Mouse (Mus musculus): ENCODE data around the gene Alk. TPM values are rescaled to one million over a fixed set of nuclear protein-coding genes. Genes with fewer than 3 reads are reported as not detected.

The Alk gene
- total RNA-seq, 2 experiments from 2014 or later = 5.4 to 6.7 TPM

DNA sequence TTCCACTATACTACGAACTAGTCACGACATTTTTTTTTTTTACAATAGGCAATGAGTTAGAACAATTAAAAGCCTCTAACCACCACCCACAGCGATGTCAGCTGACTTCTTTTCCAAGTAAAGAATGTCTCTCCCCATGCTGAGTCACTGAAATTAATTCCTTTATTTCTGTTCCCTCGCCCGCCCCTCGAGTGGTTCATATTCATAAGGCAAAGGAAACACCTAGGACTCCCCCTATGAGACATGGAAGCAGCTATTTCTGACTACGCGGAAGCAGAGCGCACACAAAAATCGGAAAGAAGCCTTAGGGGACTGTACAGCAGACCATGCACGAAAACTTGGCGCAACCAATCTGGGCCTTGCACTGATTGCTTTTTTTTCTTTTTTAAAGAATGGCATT lies 735.6 kb downstream of the Alk start:
- no peak for DNase-seq (ENCODE audit: low spot score in 2 of 2)
- Histone ChIP-seq H3K4me3 (no peak overlapping the region), H3K27ac (no peak overlapping the region)
- TF ChIP-seq CTCF (conservative IDR thresholded peaks at IDR 0.05) = no peak

DNA sequence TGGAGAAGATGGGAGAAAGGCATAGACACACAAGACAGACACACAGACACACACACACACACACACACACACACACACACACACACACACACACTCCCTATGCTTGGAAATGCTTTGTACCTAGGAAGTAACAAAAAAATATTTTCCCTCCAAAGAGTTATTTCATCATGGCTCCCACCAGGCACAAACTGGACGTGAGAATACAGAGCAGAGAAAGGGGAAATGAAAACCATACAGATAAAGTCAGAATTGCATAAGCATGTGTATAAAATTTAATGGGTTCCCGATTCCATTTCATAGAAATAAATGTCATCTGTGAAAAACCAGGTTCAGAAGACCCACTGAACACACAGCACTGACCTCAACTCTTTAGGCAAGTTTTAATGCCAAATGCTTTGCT lies 736.5 kb downstream of the Alk start:
- DNase-seq (ENCODE audit: low spot score in 2 of 2) = no peak
- Histone ChIP-seq H3K27ac (no peak overlapping the region), H3K4me3 (no peak overlapping the region)
- TF ChIP-seq CTCF (conservative IDR thresholded peaks at IDR 0.05) = no peak

DNA sequence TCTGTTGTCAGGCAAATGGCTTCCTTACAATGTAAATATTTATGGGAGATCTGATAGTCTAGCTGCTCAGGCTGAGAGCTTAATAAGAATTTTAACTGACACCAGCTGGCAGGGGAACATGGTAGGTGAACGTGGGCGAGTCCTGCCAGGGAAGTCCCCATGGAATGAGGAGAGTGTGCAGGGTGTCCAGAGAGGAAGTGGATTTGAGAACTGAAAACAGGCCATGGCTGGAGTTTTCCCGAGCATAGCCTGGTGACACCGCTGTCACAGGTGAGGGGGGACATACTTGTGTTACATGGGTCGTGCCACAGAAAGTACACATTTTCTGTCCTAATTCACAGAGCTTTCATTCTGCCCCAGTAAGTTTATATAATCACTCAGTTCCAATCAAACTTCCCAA lies 739.0 kb downstream of the Alk start:
- no peak for DNase-seq (ENCODE audit: low spot score in 2 of 2)
- Histone ChIP-seq H3K27ac (no peak overlapping the region), H3K4me3 (no peak overlapping the region)
- no peak for TF ChIP-seq CTCF (conservative IDR thresholded peaks at IDR 0.05)

DNA sequence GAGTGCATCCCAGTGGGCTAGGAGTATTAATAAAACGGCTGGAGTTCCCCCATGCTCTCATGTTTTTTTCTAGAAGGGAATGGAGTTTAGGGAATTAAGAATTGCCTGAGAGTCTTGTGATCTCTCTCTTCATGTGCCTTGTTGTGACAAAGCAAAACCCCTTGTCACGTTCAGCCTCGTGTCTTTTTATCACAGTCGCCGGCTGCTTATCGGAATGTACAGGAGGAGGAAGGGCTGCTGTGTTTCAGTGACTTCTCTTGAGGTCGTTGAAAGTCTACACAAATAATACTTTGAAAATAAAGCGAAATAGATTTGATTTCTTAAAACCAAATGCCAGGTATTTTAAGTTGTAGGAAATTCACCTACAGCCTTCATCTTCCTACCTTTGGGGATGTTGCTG lies 740.4 kb downstream of the Alk start:
- H3K27ac ChIP-seq = no peak overlapping the region
- no peak for DNase-seq (ENCODE audit: low spot score in 2 of 2)
- no peak for TF ChIP-seq CTCF (conservative IDR thresholded peaks at IDR 0.05)
- no peak overlapping the region for H3K4me3 ChIP-seq

DNA sequence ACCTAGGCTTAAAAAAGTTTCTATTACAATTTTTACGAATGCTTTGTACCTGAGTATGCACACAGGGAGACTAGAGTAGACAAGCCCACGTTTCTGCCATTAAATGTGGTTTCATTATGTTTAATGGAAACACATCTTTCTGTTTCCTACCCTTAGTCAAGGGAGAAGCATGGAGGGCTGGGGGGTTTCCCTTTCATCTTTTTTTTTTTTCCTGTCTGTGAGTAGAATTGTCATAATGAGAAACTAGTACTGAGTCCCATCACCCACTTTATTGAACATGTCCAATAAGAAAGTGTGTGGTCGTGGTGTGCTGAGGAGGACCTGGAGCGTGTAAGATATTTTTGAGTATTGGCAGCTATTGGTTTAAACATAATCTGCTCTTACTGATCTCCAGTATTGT lies 741.5 kb downstream of the Alk start:
- Histone ChIP-seq H3K27ac (no peak overlapping the region), H3K4me3 (no peak overlapping the region)
- no peak for TF ChIP-seq CTCF (conservative IDR thresholded peaks at IDR 0.05)
- no peak for DNase-seq (ENCODE audit: low spot score in 2 of 2)

DNA sequence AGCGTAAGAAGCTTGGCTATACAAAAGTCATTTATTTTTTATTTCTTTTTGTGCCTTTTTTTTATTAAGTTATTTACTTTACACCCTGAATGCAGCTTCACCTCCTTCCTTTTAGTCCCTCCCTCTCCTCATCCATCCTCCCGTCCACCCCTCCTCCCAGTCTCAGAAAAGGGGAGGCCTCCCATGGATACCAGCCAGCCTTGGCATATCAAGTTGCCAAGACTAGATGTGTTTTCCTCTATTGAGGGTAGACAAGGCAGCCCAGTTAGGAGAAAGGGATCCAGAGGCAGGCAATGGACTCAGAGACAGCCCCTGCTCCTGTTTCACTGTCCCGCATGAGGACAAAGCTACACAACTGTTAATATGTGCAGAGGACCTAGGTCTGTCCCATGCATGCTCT lies 742.2 kb downstream of the Alk start:
- H3K27ac ChIP-seq = no peak overlapping the region
- no peak for DNase-seq (ENCODE audit: low spot score in 2 of 2)
- no peak overlapping the region for H3K4me3 ChIP-seq
- no peak for TF ChIP-seq CTCF (conservative IDR thresholded peaks at IDR 0.05)

DNA sequence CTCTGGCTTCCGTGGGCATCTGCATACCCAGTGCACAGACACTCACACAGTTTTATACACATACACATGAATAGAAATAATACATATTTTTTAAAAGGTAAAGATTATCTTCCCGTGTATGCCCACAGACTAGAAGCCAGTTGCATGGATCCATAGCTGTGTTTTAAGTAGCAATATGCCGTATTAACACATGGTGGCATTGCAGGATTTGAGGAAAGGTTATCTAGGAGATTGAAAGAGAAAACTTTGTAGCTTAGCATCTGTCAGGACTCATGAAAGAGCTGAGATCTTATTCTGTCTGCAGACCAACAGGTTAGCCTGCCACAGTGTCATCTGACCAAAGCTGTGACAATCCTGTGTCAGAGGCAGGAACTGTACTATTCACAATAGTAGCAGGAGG lies 772.5 kb downstream of the Alk start:
- peak; percentile 58 for TF ChIP-seq CTCF (conservative IDR thresholded peaks at IDR 0.05)
- Histone ChIP-seq H3K4me3 (no peak overlapping the region), H3K27ac (no peak overlapping the region)
- no peak for DNase-seq (ENCODE audit: low spot score in 2 of 2)

DNA sequence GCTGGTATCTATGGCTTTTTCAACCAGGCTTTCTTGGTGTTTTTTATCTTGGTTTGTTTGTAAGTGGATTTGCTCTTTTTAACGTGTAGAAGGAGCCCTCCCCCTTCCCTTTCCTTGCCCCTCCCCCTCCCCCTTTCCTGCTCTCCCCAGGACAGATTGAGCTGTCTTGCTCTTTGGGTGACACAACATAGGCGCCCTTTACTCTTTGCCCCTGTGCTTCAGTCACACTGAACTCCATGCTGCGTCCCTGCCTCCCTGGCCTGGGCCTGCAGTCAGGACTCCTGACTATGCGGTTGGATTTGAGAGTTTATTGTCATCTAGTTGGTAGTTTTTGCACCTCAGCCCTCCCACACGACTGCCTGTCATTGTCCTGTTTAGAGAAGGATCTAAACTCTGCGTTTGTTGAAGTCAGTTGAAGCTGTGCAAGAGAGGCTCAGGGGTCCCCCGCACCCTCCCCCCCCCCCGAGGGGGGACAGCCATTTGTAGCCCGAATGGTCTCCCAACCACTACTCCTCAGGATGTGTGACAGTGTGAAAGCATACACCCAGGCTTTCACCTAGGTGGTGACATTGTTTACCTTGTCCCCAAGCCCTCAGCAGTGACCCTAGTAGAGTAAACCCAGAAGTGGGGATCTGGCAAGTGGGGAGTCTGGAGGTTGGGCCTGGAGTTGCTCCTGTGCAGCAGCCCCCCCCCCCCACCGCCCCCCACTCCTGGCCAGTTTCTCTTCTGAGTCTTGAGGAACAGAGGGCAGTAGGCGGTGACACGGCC lies 775.6 kb downstream of the Alk start:
- H3K27ac ChIP-seq = no peak overlapping the region
- DNase-seq (ENCODE audit: low spot score in 2 of 2) = no peak
- no peak overlapping the region for H3K4me3 ChIP-seq
- TF ChIP-seq CTCF (conservative IDR thresholded peaks at IDR 0.05) = no peak

DNA sequence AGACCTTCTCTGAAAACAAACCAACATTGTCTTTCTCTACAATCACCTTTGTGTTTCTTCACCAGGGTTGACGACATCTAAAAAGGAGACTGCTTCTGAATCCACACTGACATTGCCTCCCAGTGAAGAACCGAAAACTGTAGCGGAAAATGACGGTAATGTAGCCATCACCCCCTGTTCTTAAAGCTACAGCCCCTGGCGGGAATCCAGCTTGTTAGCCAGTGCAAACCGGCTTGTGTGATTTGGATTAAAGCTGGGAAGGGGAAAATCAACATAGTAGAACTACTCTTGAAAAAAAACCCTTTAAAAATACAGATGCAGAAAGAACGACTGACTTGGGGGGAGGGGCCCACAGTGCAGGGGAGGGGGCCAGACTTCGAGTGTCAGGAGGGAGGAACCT lies 776.8 kb downstream of the Alk start:
- H3K27ac ChIP-seq = no peak overlapping the region
- no peak overlapping the region for H3K4me3 ChIP-seq
- DNase-seq (ENCODE audit: low spot score in 2 of 2) = no peak
- TF ChIP-seq CTCF (conservative IDR thresholded peaks at IDR 0.05) = no peak

DNA sequence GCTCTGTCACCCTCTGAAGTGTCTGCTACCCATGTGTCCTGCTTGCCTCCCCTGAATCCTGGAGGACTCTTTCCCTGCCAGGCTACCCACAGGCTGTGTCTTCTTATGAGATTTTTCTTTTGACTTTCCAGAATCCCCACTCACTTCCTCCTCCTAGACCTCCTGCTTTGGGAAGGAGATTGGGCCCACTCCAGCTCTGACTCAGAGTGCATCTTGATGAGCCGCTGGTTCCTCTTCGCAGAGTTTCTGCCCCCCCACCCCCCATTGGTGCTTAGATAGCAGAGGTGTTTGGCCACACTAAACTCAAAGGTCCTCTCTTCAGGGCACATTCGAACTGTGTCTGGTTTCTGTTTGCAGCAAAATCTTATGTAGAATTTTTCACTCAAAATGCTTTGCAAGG lies 777.8 kb downstream of the Alk start:
- Histone ChIP-seq H3K4me3 (no peak overlapping the region), H3K27ac (no peak overlapping the region)
- DNase-seq (ENCODE audit: low spot score in 2 of 2) = no peak
- no peak for TF ChIP-seq CTCF (conservative IDR thresholded peaks at IDR 0.05)

DNA sequence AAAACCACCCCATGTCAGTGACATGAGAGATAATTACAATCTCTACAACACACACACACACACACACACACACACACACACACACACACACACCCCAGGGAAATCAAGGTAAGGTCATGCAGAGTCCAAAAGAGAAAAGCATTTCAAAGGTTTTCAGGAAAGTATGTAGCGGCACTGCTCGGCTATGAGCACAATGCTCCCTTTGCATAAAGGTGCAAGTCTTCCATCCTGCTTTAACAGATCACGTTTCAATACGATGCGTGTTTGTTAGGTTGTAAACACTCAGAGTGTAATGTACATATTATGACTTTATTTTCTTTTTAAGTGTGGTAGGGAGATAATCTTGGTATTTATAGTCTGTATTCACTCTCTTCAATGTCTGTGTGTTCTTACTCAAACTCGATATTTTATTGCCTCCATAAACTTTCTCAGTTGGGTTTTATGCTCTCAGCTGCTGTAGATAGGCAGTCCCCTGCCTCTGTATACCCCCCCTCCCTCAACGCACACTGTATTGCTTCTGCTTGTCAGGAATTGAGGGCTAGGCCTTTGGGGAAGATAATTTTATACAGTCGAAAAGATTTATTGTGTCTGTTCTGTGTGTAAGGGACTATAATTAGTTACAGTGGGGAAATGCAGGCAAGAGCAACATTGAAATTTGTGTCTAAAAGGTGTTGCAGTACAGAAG lies 780.7 kb downstream of the Alk start:
- no peak for TF ChIP-seq CTCF (conservative IDR thresholded peaks at IDR 0.05)
- DNase-seq (ENCODE audit: low spot score in 2 of 2) = no peak
- no peak overlapping the region for H3K4me3 ChIP-seq
- H3K27ac ChIP-seq = no peak overlapping the region

Other genes with a start within 250 kb of the Alk start
- 10 to 100 TPM; 89.8 to 91.3 TPM for gene Ypel5, start 231.8 kb upstream of the Alk start, total RNA-seq (2021)